Mouse (Mus musculus): Measurements from ENCODE around the gene Hephl1. TPM values are rescaled to one million over a fixed set of nuclear protein-coding genes. Genes with fewer than 3 reads are reported as not detected.

Gene Hephl1
- total and polyA plus RNA-seq, 3 experiments = not detected

DNA sequence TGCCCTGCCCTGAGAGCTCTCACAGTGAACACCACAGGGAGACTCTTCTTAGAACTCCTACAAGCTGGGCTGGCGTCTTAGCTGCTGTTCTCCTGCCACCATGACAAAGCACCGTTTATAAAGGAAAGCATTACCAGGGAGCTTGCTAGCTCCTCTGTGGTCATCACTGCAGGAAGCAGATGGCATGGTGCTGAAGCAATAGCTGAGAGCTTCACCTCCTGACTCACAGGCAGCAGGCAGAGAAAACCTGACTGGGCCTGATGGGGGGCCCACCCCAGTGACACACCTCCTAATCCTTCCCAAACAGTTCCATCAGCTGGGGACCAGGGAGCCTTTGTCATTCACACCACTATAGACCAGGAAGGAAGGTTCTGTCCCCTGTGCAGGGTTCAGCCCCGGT, 74.2 kb downstream of the Hephl1 start:
- H3K4me3 ChIP-seq (ENCODE audit: control insufficient read depth in 1 of 2, insufficient read depth in 1 of 2, low read depth in 2 of 2, low read length in 2 of 2) = no peak overlapping the region
- no peaks in the 10 kb centered on the region for H3K27me3 ChIP-seq (ENCODE audit: control insufficient read depth in 1 of 2, insufficient read depth in 2 of 2, low read length in 2 of 2)
- DNase-seq (ENCODE audit: low read depth, low spot score) = no peak
- no peak for TF ChIP-seq TAL1 (IDR thresholded peaks at IDR 0.05; ENCODE audit: low read length)
- TF ChIP-seq ZMIZ1 (IDR thresholded peaks at IDR 0.05; ENCODE audit: low read depth, low read length) = no peak
- TF ChIP-seq POLR2AphosphoS2 (IDR thresholded peaks at IDR 0.05; ENCODE audit: low read length) = no peak
- TF ChIP-seq CTCF (IDR thresholded peaks at IDR 0.05 in 2 of 3, conservative IDR thresholded peaks at IDR 0.05 in 1 of 3; ENCODE audit: control insufficient read depth in 1 of 3, insufficient read depth in 1 of 3, low read depth in 2 of 3, low read length in 3 of 3, poor library complexity in 1 of 3, severe bottlenecking in 1 of 3) = no peak
- TF ChIP-seq USF1 (IDR thresholded peaks at IDR 0.05; ENCODE audit: low read depth, low read length) = no peak
- TF ChIP-seq MAFK (IDR thresholded peaks at IDR 0.05; ENCODE audit: borderline replicate concordance, low read depth, low read length) = no peak
- no peak for TF ChIP-seq ELF1 (IDR thresholded peaks at IDR 0.05; ENCODE audit: low read depth, low read length)
- TF ChIP-seq USF2 (IDR thresholded peaks at IDR 0.05; ENCODE audit: borderline replicate concordance in 1 of 2, insufficient read depth in 1 of 2, low read depth in 1 of 2, low read length in 2 of 2) = no peak
- no peak for TF ChIP-seq ZKSCAN1 (IDR thresholded peaks at IDR 0.05; ENCODE audit: low read depth, low read length)
- no peak for TF ChIP-seq ETS1 (IDR thresholded peaks at IDR 0.05; ENCODE audit: low read depth, low read length)
- TF ChIP-seq E2F4 (IDR thresholded peaks at IDR 0.05; ENCODE audit: borderline replicate concordance, low read depth, low read length) = no peak
- TF ChIP-seq NRF1 (IDR thresholded peaks at IDR 0.05; ENCODE audit: insufficient read depth, low read depth, low read length, poor library complexity, severe bottlenecking) = no peak
- TF ChIP-seq ZNF384 (IDR thresholded peaks at IDR 0.05; ENCODE audit: low read depth, low read length) = no peak
- no peak for TF ChIP-seq MYB (IDR thresholded peaks at IDR 0.05; ENCODE audit: low read depth, low read length)
- no peaks in the 10 kb centered on the region for H3K79me2 ChIP-seq (ENCODE audit: control insufficient read depth, insufficient read depth, low read length, poor library complexity)
- H3K9ac ChIP-seq (ENCODE audit: control insufficient read depth, low read depth, low read length, poor library complexity, severe bottlenecking) = no peak overlapping the region
- no peaks in the 10 kb centered on the region for H3K4me1 ChIP-seq (ENCODE audit: control insufficient read depth in 1 of 2, insufficient read depth in 2 of 2, low read length in 2 of 2)
- no peak overlapping the region for H3K27ac ChIP-seq (ENCODE audit: control insufficient read depth, low read depth, low read length)
- H3K36me3 ChIP-seq (ENCODE audit: control insufficient read depth in 1 of 2, insufficient read depth in 2 of 2, low read length in 2 of 2) = no peaks in the 10 kb centered on the region
- no peaks in the 10 kb centered on the region for H3K9me3 ChIP-seq (replicated peaks; ENCODE audit: insufficient read depth, low read length)

DNA sequence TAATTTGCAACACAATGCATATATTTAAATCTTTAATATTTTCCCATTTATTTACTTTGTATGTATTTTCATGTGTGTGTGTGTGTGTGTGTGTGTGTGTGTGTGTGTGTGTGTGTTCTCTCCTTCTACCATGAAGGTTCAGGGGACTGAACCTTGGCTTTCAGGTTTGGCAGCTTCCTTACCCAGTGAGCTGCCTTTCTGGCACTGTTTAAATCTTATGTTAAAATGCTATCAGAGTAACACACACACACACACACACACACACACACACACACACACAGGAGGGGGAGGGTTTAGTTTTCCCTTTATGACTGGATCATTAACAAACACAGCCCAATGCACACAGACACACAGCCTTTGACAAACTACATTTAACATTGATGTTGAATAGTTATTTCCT, 74.7 kb downstream of the Hephl1 start:
- H3K27ac ChIP-seq (ENCODE audit: control insufficient read depth, low read depth, low read length) = no peak overlapping the region

More for the DNA sequence above, 74.7 kb downstream of the Hephl1 start:
- Histone ChIP-seq H3K27me3 (ENCODE audit: control insufficient read depth in 1 of 2, insufficient read depth in 2 of 2, low read length in 2 of 2) (no peaks in the 10 kb centered on the region), H3K4me3 (ENCODE audit: control insufficient read depth in 1 of 2, insufficient read depth in 1 of 2, low read depth in 2 of 2, low read length in 2 of 2) (no peak overlapping the region), H3K9me3 (replicated peaks; ENCODE audit: insufficient read depth, low read length) (no peaks in the 10 kb centered on the region), H3K4me1 (ENCODE audit: control insufficient read depth in 1 of 2, insufficient read depth in 2 of 2, low read length in 2 of 2) (no peaks in the 10 kb centered on the region), H3K79me2 (ENCODE audit: control insufficient read depth, insufficient read depth, low read length, poor library complexity) (no peaks in the 10 kb centered on the region), H3K9ac (ENCODE audit: control insufficient read depth, low read depth, low read length, poor library complexity, severe bottlenecking) (no peak overlapping the region), H3K36me3 (ENCODE audit: control insufficient read depth in 1 of 2, insufficient read depth in 2 of 2, low read length in 2 of 2) (no peaks in the 10 kb centered on the region)
- DNase-seq (ENCODE audit: low read depth, low spot score) = no peak
- no peak for TF ChIP-seq ZNF384 (IDR thresholded peaks at IDR 0.05; ENCODE audit: low read depth, low read length)
- TF ChIP-seq MXI1 (IDR thresholded peaks at IDR 0.05; ENCODE audit: low read depth, low read length) = no peak
- no peak for TF ChIP-seq E2F4 (IDR thresholded peaks at IDR 0.05; ENCODE audit: borderline replicate concordance, low read depth, low read length)
- TF ChIP-seq MAFK (IDR thresholded peaks at IDR 0.05; ENCODE audit: borderline replicate concordance, low read depth, low read length) = no peak
- no peak for TF ChIP-seq RCOR1 (IDR thresholded peaks at IDR 0.05; ENCODE audit: low read depth, low read length)
- no peak for TF ChIP-seq HCFC1 (IDR thresholded peaks at IDR 0.05; ENCODE audit: low read depth, low read length)
- TF ChIP-seq RAD21 (IDR thresholded peaks at IDR 0.05; ENCODE audit: low read depth, low read length) = no peak
- no peak for TF ChIP-seq MAX (IDR thresholded peaks at IDR 0.05; ENCODE audit: low read length)
- no peak for TF ChIP-seq ELF1 (IDR thresholded peaks at IDR 0.05; ENCODE audit: low read depth, low read length)

Measured in MEL (cell line).